Mouse (Mus musculus) hindbrain, postnatal 0 days (tissue): ENCODE data around the gene Nr1i3. TPM values are rescaled to one million over a fixed set of nuclear protein-coding genes. Genes with fewer than 3 reads are reported as not detected.
A peak's percentile ranks its signal among the peaks of the same experiment; 100 is the strongest.

Experiments used
- ATAC-seq: fragments of 200-750 bp; cut with Nextera tagmentation; 2 replicates; pipeline ENCODE4 v1.8.0; 2017; ENCODE audit warnings: mild to moderate bottlenecking, moderate TSS enrichment, moderate library complexity
- DNase-seq: peaks from one replicate; pipeline ENCODE4 v3.0.0-alpha.2; 2015; ENCODE audit warnings: low spot score
- H3K27ac ChIP-seq: fragments of 300-500 bp; sonication (generic); 2 replicates; pipeline ENCODE4 v1.5.1; 2014; ENCODE audit warnings: mild to moderate bottlenecking
- H3K27me3 ChIP-seq: fragments of 300-500 bp; sonication (generic); 2 replicates; pipeline ENCODE4 v1.6.1; 2014; ENCODE audit warnings: low read length, mixed read lengths; ENCODE audit not compliant: insufficient read depth
- H3K36me3 ChIP-seq: fragments of 300-500 bp; sonication (generic); 2 replicates; pipeline ENCODE4 v1.6.1; 2014; ENCODE audit warnings: low read length, mixed read lengths; ENCODE audit not compliant: insufficient read depth
- H3K4me1 ChIP-seq: fragments of 300-500 bp; sonication (generic); 2 replicates; pipeline ENCODE4 v1.6.1; 2014; ENCODE audit warnings: antibody characterized with exemption, low read length, mixed read lengths; ENCODE audit not compliant: insufficient read depth
- H3K4me2 ChIP-seq: fragments of 300-500 bp; sonication (generic); 2 replicates; pipeline ENCODE4 v1.6.1; 2014; ENCODE audit warnings: low read depth, mild to moderate bottlenecking, low read length, moderate library complexity, mixed read lengths
- H3K4me3 ChIP-seq: fragments of 300-500 bp; sonication (generic); 2 replicates; pipeline ENCODE4 v1.5.1; 2014; ENCODE audit warnings: low read length
- H3K9ac ChIP-seq: fragments of 300-500 bp; sonication (generic); replicated peaks from 2 replicates; pipeline ENCODE4 v1.6.1; 2014; ENCODE audit warnings: mild to moderate bottlenecking, low read length, moderate library complexity, mixed read lengths
- H3K9me3 ChIP-seq: fragments of 300-500 bp; sonication (generic); 2 replicates; pipeline ENCODE4 v1.6.1; 2016; ENCODE audit warnings: low read length, mixed read lengths
- CTCF ChIP-seq: IDR thresholded peaks from 2 replicates; pipeline ENCODE4 v1.5.1; 2016; ENCODE audit warnings: antibody characterized with exemption, control low read depth, low read depth
- WGBS: fragments of 180-500 bp; shearing (Covaris S2); extraction: QIAGEN DNeasy Blood & Tissue Kit; methylation state at CpG from one replicate; pipeline ENCODE4 v1.1.7; 2014; 5-methylcytosine and 5-hydroxymethylcytosine counted together
- polyA plus RNA-seq: library from polyadenylated mRNA; unstranded; fragments of >200 nt; fragmentation: Nextera tagmentation; extraction: Ambion mirVana; gene quantifications from 2 replicates; pipeline ENCODE4 v1.2.1, GENCODE M21; 2015
- total RNA-seq: library from RNA; depleted of rRNA; stranded (reverse); fragments of >200 nt; gene quantifications from 2 replicates; pipeline ENCODE4 v1.2.3, GENCODE M21; 2014; rRNA removed

Nr1i3 gene
- total and polyA plus RNA-seq, 2 experiments from 2014 or later, result 0.40 TPM; not detected in 1

- peaks cover 10% of the 10 kb centered on the region; the same call in 1 of the 2 replicates for H3K4me1 ChIP-seq
- DNase-seq (no peak), ATAC-seq (no peak)
- no peaks in the 10 kb centered on the region for H3K36me3 ChIP-seq
- no peak overlapping the region for H3K4me2 ChIP-seq
- H3K27me3 ChIP-seq, result no peaks in the 10 kb centered on the region
- TF ChIP-seq CTCF, result no peak
- H3K9ac ChIP-seq, result no peak overlapping the region
- no peak overlapping the region for H3K27ac ChIP-seq
- WGBS, result 68% methylated on average over 4 of the region's 4 CpGs
- no peak overlapping the region for H3K4me3 ChIP-seq
- H3K9me3 ChIP-seq, result no peaks in the 10 kb centered on the region
Observed at GRCm38 (mm10) chr1:171265971-171266744, 52.4 kb downstream of the Nr1i3 start.

- Histone ChIP-seq H3K4me2 (no peak overlapping the region), H3K4me3 (no peak overlapping the region), H3K27me3 (no peaks in the 10 kb centered on the region), H3K27ac (no peak overlapping the region), H3K36me3 (peaks cover 8% of the 10 kb centered on the region; the same call in 1 of the 2 replicates), H3K4me1 (0 out of 2 replicates have a peak, but pooled peaks cover 5% of the 10 kb centered on the region), H3K9ac (no peak overlapping the region), H3K9me3 (no peaks in the 10 kb centered on the region)
- no peak for ATAC-seq
- 61% methylated on average over 1 of the region's 1 CpGs for WGBS
- no peak for TF ChIP-seq CTCF
- no peak for DNase-seq
Observed at GRCm38 (mm10) chr1:171268341-171268740, 54.6 kb downstream of the Nr1i3 start.

- Histone ChIP-seq H3K27ac (peak within 1 kb of the TSS; percentile 32), H3K4me2 (peak within 1 kb of the TSS; percentile 100), H3K27me3 (no peaks in the 10 kb centered on the region), H3K4me3 (peak within 1 kb of the TSS; percentile 90), H3K9me3 (no peaks in the 10 kb centered on the region), H3K36me3 (peaks cover 24% of the 10 kb centered on the region), H3K4me1 (0 out of 2 replicates have a peak, but pooled peaks cover 5% of the 10 kb centered on the region), H3K9ac (peak within 1 kb of the TSS; percentile 92)
- peak; percentile 95 for ATAC-seq
- 3% methylated on average over 36 of the region's 36 CpGs for WGBS
- peak; percentile 93 for DNase-seq
- 0 out of 2 replicates have a peak, but pooled peaks have one; percentile 13 for TF ChIP-seq CTCF
Observed at GRCm38 (mm10) chr1:171269848-171270572, 56.2 kb downstream of the Nr1i3 start, which contains the start of gene B4galt3. B4galt3 (plus strand) TSS chr1:171270328.

Other genes starting within 250 kb of the Nr1i3 start
- 2.2 and 5.3 TPM in 2 replicates for gene Fcgr2b, start 237.4 kb upstream of the Nr1i3 start, total RNA-seq
- gene Fcgr2b, start 237.4 kb upstream of the Nr1i3 start, polyA plus RNA-seq, result 3.6 and 4.3 TPM in 2 replicates
- 0.58 TPM in 1 of 2 replicates, not detected in the other for gene Fcgr4, start 195.1 kb upstream of the Nr1i3 start, total RNA-seq
- 0.55 and 0.71 TPM in 2 replicates for gene Fcgr4, start 195.1 kb upstream of the Nr1i3 start, polyA plus RNA-seq
- gene Fcgr3, start 149.0 kb upstream of the Nr1i3 start, total RNA-seq, result 15.2 and 15.9 TPM in 2 replicates
- gene Fcgr3, start 149.0 kb upstream of the Nr1i3 start, polyA plus RNA-seq, result 14.1 and 15.5 TPM in 2 replicates
- gene Cfap126, start 100.1 kb upstream of the Nr1i3 start, total RNA-seq, result 2.7 and 6.7 TPM in 2 replicates
- gene Cfap126, start 100.1 kb upstream of the Nr1i3 start, polyA plus RNA-seq, result 12.2 and 15.3 TPM in 2 replicates
- 227 and 243 TPM in 2 replicates for gene Sdhc, start 63.4 kb upstream of the Nr1i3 start, total RNA-seq
- gene Sdhc, start 63.4 kb upstream of the Nr1i3 start, polyA plus RNA-seq, result 309 and 320 TPM in 2 replicates
- gene Mpz, start 63.3 kb upstream of the Nr1i3 start, total RNA-seq, result 4.8 and 5.5 TPM in 2 replicates
- gene Mpz, start 63.3 kb upstream of the Nr1i3 start, polyA plus RNA-seq, result 5.1 and 5.9 TPM in 2 replicates
- 19.4 and 23.5 TPM in 2 replicates for gene Pcp4l1, start 17.7 kb upstream of the Nr1i3 start, total RNA-seq
- 53.6 and 65.6 TPM in 2 replicates for gene Pcp4l1, start 17.7 kb upstream of the Nr1i3 start, polyA plus RNA-seq
- 44.2 and 53.6 TPM in 2 replicates for gene Tomm40l, start 8.5 kb downstream of the Nr1i3 start, total RNA-seq
- gene Tomm40l, start 8.5 kb downstream of the Nr1i3 start, polyA plus RNA-seq, result 41.1 and 45.5 TPM in 2 replicates
- not detected in 2 replicates for gene Apoa2, start 11.1 kb downstream of the Nr1i3 start, total RNA-seq
- gene Apoa2, start 11.1 kb downstream of the Nr1i3 start, polyA plus RNA-seq, result 8.1 and 8.8 TPM in 2 replicates
- gene Fcer1g, start 20.4 kb downstream of the Nr1i3 start, total RNA-seq, result 24.2 and 30.6 TPM in 2 replicates
- gene Fcer1g, start 20.4 kb downstream of the Nr1i3 start, polyA plus RNA-seq, result 31.4 and 34.6 TPM in 2 replicates
- gene Adamts4, start 36.5 kb downstream of the Nr1i3 start, total RNA-seq, result 7.4 and 8.9 TPM in 2 replicates
- gene Adamts4, start 36.5 kb downstream of the Nr1i3 start, polyA plus RNA-seq, result 4.4 and 5.1 TPM in 2 replicates
- 234 and 269 TPM in 2 replicates for gene Ndufs2, start 37.4 kb downstream of the Nr1i3 start, total RNA-seq
- gene Ndufs2, start 37.4 kb downstream of the Nr1i3 start, polyA plus RNA-seq, result 279 and 286 TPM in 2 replicates
- gene B4galt3, start 56.4 kb downstream of the Nr1i3 start, total RNA-seq, result 80.5 and 101 TPM in 2 replicates
- gene B4galt3, start 56.4 kb downstream of the Nr1i3 start, polyA plus RNA-seq, result 88.8 and 91.9 TPM in 2 replicates
- gene Ppox, start 67.2 kb downstream of the Nr1i3 start, total RNA-seq, result 35.0 and 44.3 TPM in 2 replicates
- gene Ppox, start 67.2 kb downstream of the Nr1i3 start, polyA plus RNA-seq, result 32.4 and 34.3 TPM in 2 replicates
- gene Usp21, start 74.0 kb downstream of the Nr1i3 start, total RNA-seq, result 48.6 and 58.7 TPM in 2 replicates
- 71.7 and 73.3 TPM in 2 replicates for gene Usp21, start 74.0 kb downstream of the Nr1i3 start, polyA plus RNA-seq
- gene Ufc1, start 81.1 kb downstream of the Nr1i3 start, total RNA-seq, result 88.3 and 90.1 TPM in 2 replicates
- gene Ufc1, start 81.1 kb downstream of the Nr1i3 start, polyA plus RNA-seq, result 142 and 146 TPM in 2 replicates
- gene Dedd, start 115.2 kb downstream of the Nr1i3 start, total RNA-seq, result 28.7 and 30.2 TPM in 2 replicates
- gene Dedd, start 115.2 kb downstream of the Nr1i3 start, polyA plus RNA-seq, result 38.4 and 39.9 TPM in 2 replicates
- gene Nit1, start 131.7 kb downstream of the Nr1i3 start, total RNA-seq, result 49.0 and 51.8 TPM in 2 replicates
- 44.7 and 45.9 TPM in 2 replicates for gene Nit1, start 131.7 kb downstream of the Nr1i3 start, polyA plus RNA-seq
- gene Pfdn2, start 131.7 kb downstream of the Nr1i3 start, total RNA-seq, result 11.9 and 13.1 TPM in 2 replicates
- 136 and 140 TPM in 2 replicates for gene Pfdn2, start 131.7 kb downstream of the Nr1i3 start, polyA plus RNA-seq
- gene Klhdc9, start 146.8 kb downstream of the Nr1i3 start, total RNA-seq, result 4.3 and 5.1 TPM in 2 replicates
- gene Klhdc9, start 146.8 kb downstream of the Nr1i3 start, polyA plus RNA-seq, result 5.3 and 7.8 TPM in 2 replicates
- 2.8 and 5.0 TPM in 2 replicates for gene Nectin4, start 156.1 kb downstream of the Nr1i3 start, total RNA-seq
- gene Nectin4, start 156.1 kb downstream of the Nr1i3 start, polyA plus RNA-seq, result 3.8 and 4.9 TPM in 2 replicates
- 0.52 and 1.3 TPM in 2 replicates for gene Arhgap30, start 175.0 kb downstream of the Nr1i3 start, total RNA-seq
- gene Arhgap30, start 175.0 kb downstream of the Nr1i3 start, polyA plus RNA-seq, result 0.77 and 0.84 TPM in 2 replicates
- 133 and 148 TPM in 2 replicates for gene Usf1, start 197.3 kb downstream of the Nr1i3 start, total RNA-seq
- 132 and 141 TPM in 2 replicates for gene Usf1, start 197.3 kb downstream of the Nr1i3 start, polyA plus RNA-seq
- gene Tstd1, start 204.9 kb downstream of the Nr1i3 start, total RNA-seq, result 1.5 TPM in 1 of 2 replicates, not detected in the other
- 2.3 and 2.7 TPM in 2 replicates for gene Tstd1, start 204.9 kb downstream of the Nr1i3 start, polyA plus RNA-seq
- gene F11r, start 223.6 kb downstream of the Nr1i3 start, total RNA-seq, result 5.7 and 8.2 TPM in 2 replicates
- 14.2 and 14.4 TPM in 2 replicates for gene F11r, start 223.6 kb downstream of the Nr1i3 start, polyA plus RNA-seq